27 mouse cellular contexts compared by ENCODE assay signal in the genomic region with DNA sequence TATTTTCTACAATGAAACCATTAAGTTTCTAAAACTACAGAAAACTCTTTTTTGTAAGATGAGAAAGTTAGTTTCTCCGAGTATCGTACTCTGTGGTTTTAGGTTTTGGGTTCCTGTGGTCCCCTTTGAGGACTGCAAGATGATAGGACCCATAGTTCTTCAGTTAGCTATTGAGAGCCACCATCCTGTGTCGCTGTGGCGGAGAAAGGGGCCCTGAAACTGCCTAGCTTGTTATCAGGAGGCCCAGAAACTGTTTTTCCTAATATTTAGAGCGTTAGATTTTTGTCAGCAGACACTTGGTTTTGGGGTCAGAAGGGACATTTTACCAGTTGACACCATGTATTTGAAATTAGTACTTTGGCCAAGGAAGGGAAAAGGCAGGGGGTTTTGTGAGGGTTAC.
DNase-seq lines count a peak whose midpoint lies in the region; ATAC-seq and TF ChIP-seq lines count a peak whose summit lies in the region.
"Had no signal": no experiment of that assay in that cellular context is flagged by ENCODE, and none has a peak within 500 bp of the region (broad histone marks: within the 10 kb centered on the region; RNA-seq: fewer than 3 reads in every experiment).

No protein-coding gene starts in this region.

- DNase-seq in CD4-positive, CD25-positive, alpha-beta regulatory T cell, adult 2 months (ENCODE audit: low read depth, low spot score) = peak; percentile 21
- DNase-seq in thymus, postnatal 14 days = peak; percentile 34
- no peak for DNase-seq in thymus, postnatal 10 days (ENCODE audit: low spot score in 2 of 2)
- no peak for DNase-seq in liver, embryonic 14.5 days (ENCODE audit: low read depth in 3 of 3, low spot score in 3 of 3)
- no peak for DNase-seq in neural tube, embryonic 10.5 days (ENCODE audit: extremely low spot score, low spot score)
- DNase-seq in embryonic facial prominence, embryonic 10.5 days (ENCODE audit: low spot score) = no peak
- DNase-seq: adrenal gland, postnatal 25 days; cerebellum, adult 11-12 months; cerebellum, adult 9-11 months; gastrocnemius, postnatal 36 days; heart, adult 2 months; heart, postnatal 10 days; kidney, adult 11 months; kidney, postnatal 14 days; lung, postnatal 36 days; right cerebral cortex, adult 18-20 months; spleen, adult 18-20 months had no signal

- H3K27ac ChIP-seq in liver, embryonic 14.5 days = peak overlapping the region; percentile 4; the same call in 1 of the 2 replicates
- H3K27ac ChIP-seq in embryonic facial prominence, embryonic 10.5 days (replicated peaks) = no peak overlapping the region
- H3K27ac ChIP-seq: embryonic facial prominence, embryonic 15.5 days; forebrain, embryonic 13.5 days; heart, adult 2 months; hindbrain, embryonic 15.5 days; midbrain, embryonic 10.5 days; midbrain, embryonic 15.5 days; neural tube, embryonic 12.5 days had no signal

- H3K9me3 ChIP-seq in liver, embryonic 14.5 days (ENCODE audit: control insufficient read depth, low read length) = no peaks in the 10 kb centered on the region
- no peaks in the 10 kb centered on the region for H3K9me3 ChIP-seq in embryonic facial prominence, embryonic 10.5 days
- H3K9me3 ChIP-seq: embryonic facial prominence, embryonic 15.5 days; forebrain, embryonic 13.5 days; heart, embryonic 12.5 days; hindbrain, embryonic 15.5 days; midbrain, embryonic 10.5 days; midbrain, embryonic 15.5 days; neural tube, embryonic 12.5 days had no signal

- H3K9ac ChIP-seq in liver, embryonic 14.5 days (replicated peaks) = no peak overlapping the region
- H3K9ac ChIP-seq: embryonic facial prominence, embryonic 15.5 days; forebrain, embryonic 13.5 days; heart, embryonic 12.5 days; hindbrain, embryonic 15.5 days; midbrain, embryonic 15.5 days; neural tube, embryonic 12.5 days had no signal

- H3K36me3 ChIP-seq in liver, embryonic 14.5 days (replicated peaks; ENCODE audit: control insufficient read depth, insufficient read depth, low read depth) = no peaks in the 10 kb centered on the region
- H3K36me3 ChIP-seq in embryonic facial prominence, embryonic 10.5 days (replicated peaks) = peaks cover 43% of the 10 kb centered on the region
- H3K36me3 ChIP-seq: hindbrain, embryonic 15.5 days; midbrain, embryonic 15.5 days had no signal

- peak; percentile 61 for TF ChIP-seq EP300 in liver, embryonic 14.5 days (IDR thresholded peaks at IDR 0.05; ENCODE audit: low read depth)

- 12% methylated on average over 5 of the region's 5 CpGs for WGBS in liver, embryonic 14.5 days (ENCODE audit: insufficient replicate concordance)
- 94% methylated on average over 5 of the region's 5 CpGs for WGBS in embryonic facial prominence, embryonic 10.5 days

- ATAC-seq in CD4-positive, CD25-positive, alpha-beta regulatory T cell, adult 4 months = no peak
- ATAC-seq in liver, embryonic 14.5 days (ENCODE audit: insufficient read depth) = peak; percentile 67; the same call in 1 of the 2 replicates
- peak; percentile 63 for ATAC-seq in megakaryocyte-erythroid progenitor cell, adult 5-6 weeks (replicated peaks; ENCODE audit: low FRiP score, low TSS enrichment, poor library complexity, severe bottlenecking)
- ATAC-seq: forebrain, embryonic 13.5 days; inflammation-experienced regulatory T-cells, adult 6 months; midbrain, embryonic 15.5 days had no signal

- H3K27me3 ChIP-seq in liver, embryonic 14.5 days (ENCODE audit: control insufficient read depth, insufficient read depth, low read length) = no peaks in the 10 kb centered on the region
- no peaks in the 10 kb centered on the region for H3K27me3 ChIP-seq in embryonic facial prominence, embryonic 10.5 days (replicated peaks; ENCODE audit: low read depth, poor library complexity, severe bottlenecking)
- H3K27me3 ChIP-seq: embryonic facial prominence, embryonic 15.5 days; forebrain, embryonic 13.5 days; heart, embryonic 12.5 days; hindbrain, embryonic 15.5 days; midbrain, embryonic 15.5 days; neural tube, embryonic 12.5 days had no signal

- no peak overlapping the region for H3K4me2 ChIP-seq in liver, embryonic 14.5 days (ENCODE audit: low read depth)
- H3K4me2 ChIP-seq: embryonic facial prominence, embryonic 15.5 days; forebrain, embryonic 13.5 days; heart, embryonic 12.5 days; hindbrain, embryonic 15.5 days; midbrain, embryonic 15.5 days; neural tube, embryonic 12.5 days had no signal

- no peak overlapping the region for H3K4me3 ChIP-seq in liver, embryonic 14.5 days (ENCODE audit: insufficient read depth in 1 of 2, low read depth in 2 of 2, low read length in 2 of 2)
- H3K4me3 ChIP-seq in embryonic facial prominence, embryonic 10.5 days = no peak overlapping the region
- H3K4me3 ChIP-seq: embryonic facial prominence, embryonic 15.5 days; forebrain, embryonic 13.5 days; heart, adult 2 months; heart, embryonic 12.5 days; hindbrain, embryonic 15.5 days; midbrain, embryonic 10.5 days; midbrain, embryonic 15.5 days; neural tube, embryonic 12.5 days had no signal

- peaks cover 0 to 15% of the 10 kb centered on the region in 2 experiments; a peak in 2 of 4 replicates for H3K4me1 ChIP-seq in liver, embryonic 14.5 days (replicated peaks; ENCODE audit: control insufficient read depth in 2 of 2, insufficient read depth in 2 of 2, low read length in 1 of 2)
- H3K4me1 ChIP-seq in embryonic facial prominence, embryonic 10.5 days = peaks cover 21% of the 10 kb centered on the region
- H3K4me1 ChIP-seq: forebrain, embryonic 13.5 days; midbrain, embryonic 10.5 days; midbrain, embryonic 15.5 days; neural tube, embryonic 12.5 days had no signal

- TF ChIP-seq CTCF in liver, embryonic 14.5 days (IDR thresholded peaks at IDR 0.05; ENCODE audit: low read depth) = no peak

Comparison
In these comparisons a context has a peak if more than half of its experiments do, and no peak if none do; other contexts are left out.
1. DNase-seq: peak in CD4-positive, CD25-positive, alpha-beta regulatory T cell, adult 2 months (single experiment) and thymus, postnatal 14 days (single experiment); none in thymus, postnatal 10 days (0 of 2), liver, embryonic 14.5 days (0 of 3), neural tube, embryonic 10.5 days (single experiment) and embryonic facial prominence, embryonic 10.5 days (single experiment).